Mouse (Mus musculus) hindbrain, embryonic 11.5 days (tissue): ENCODE data around the gene Dcbld2. TPM values are rescaled to one million over a fixed set of nuclear protein-coding genes. Genes with fewer than 3 reads are reported as not detected.

Experiments used
- ATAC-seq: fragments of 200-750 bp; cut with Nextera tagmentation; 2 replicates; pipeline ENCODE4 v1.8.0; 2017; ENCODE audit warnings: mild to moderate bottlenecking, moderate TSS enrichment, moderate library complexity; ENCODE audit not compliant: low FRiP score
- DNase-seq: peaks from one replicate; pipeline ENCODE4 v3.0.0-alpha.2; 2015; ENCODE audit warnings: low spot score
- H3K27ac ChIP-seq: fragments of 300-500 bp; sonication (generic); 2 replicates; pipeline ENCODE4 v1.5.1; 2014; ENCODE audit warnings: mild to moderate bottlenecking, low read depth, low read length
- H3K27me3 ChIP-seq: fragments of 300-500 bp; sonication (generic); 2 replicates; pipeline ENCODE4 v1.6.1; 2014; ENCODE audit warnings: mild to moderate bottlenecking, low read length, moderate library complexity, mixed read lengths; ENCODE audit not compliant: control insufficient read depth, insufficient read depth
- H3K36me3 ChIP-seq: fragments of 300-500 bp; sonication (generic); 2 replicates; pipeline ENCODE4 v1.6.1; 2014; ENCODE audit warnings: mild to moderate bottlenecking, low read length, moderate library complexity, mixed read lengths; ENCODE audit not compliant: control insufficient read depth, insufficient read depth
- H3K4me1 ChIP-seq: fragments of 300-500 bp; sonication (generic); replicated peaks from 2 replicates; pipeline ENCODE4 v1.6.1; 2014; ENCODE audit warnings: low read length, mixed read lengths; ENCODE audit not compliant: control insufficient read depth, insufficient read depth
- H3K4me2 ChIP-seq: fragments of 300-500 bp; sonication (generic); replicated peaks from 2 replicates; pipeline ENCODE4 v1.6.1; 2014; ENCODE audit warnings: mild to moderate bottlenecking, low read depth, low read length
- H3K4me3 ChIP-seq: fragments of 300-500 bp; sonication (generic); 2 replicates; pipeline ENCODE4 v1.5.1; 2014; ENCODE audit warnings: low read depth, low read length
- H3K9ac ChIP-seq: fragments of 300-500 bp; sonication (generic); 2 replicates; pipeline ENCODE4 v1.6.1; 2014; ENCODE audit warnings: low read depth, low read length
- H3K9me3 ChIP-seq: fragments of 300-500 bp; sonication (generic); 2 replicates; pipeline ENCODE4 v1.6.1; 2016; ENCODE audit warnings: low read length; ENCODE audit not compliant: control insufficient read depth
- WGBS: fragments of 180-500 bp; shearing (Covaris S2); extraction: QIAGEN DNeasy Blood & Tissue Kit; methylation state at CpG from one replicate; pipeline ENCODE4 v1.1.7; 2014; 5-methylcytosine and 5-hydroxymethylcytosine counted together
- polyA plus RNA-seq: library from polyadenylated mRNA; unstranded; fragments of >200 nt; fragmentation: Nextera tagmentation; extraction: Ambion mirVana; gene quantifications from 2 replicates; pipeline ENCODE4 v1.2.1, GENCODE M21; 2014

The Dcbld2 gene
- polyA plus RNA-seq, 1 experiment from 2014 or later = 16.7 TPM

- no peaks in the 10 kb centered on the region for H3K36me3 ChIP-seq
- H3K4me2 ChIP-seq = no peak overlapping the region
- no peak overlapping the region for H3K27ac ChIP-seq
- H3K4me1 ChIP-seq = no peaks in the 10 kb centered on the region
- WGBS = 92% methylated on average over 9 of the region's 9 CpGs
- ATAC-seq = no peak
- no peaks in the 10 kb centered on the region for H3K9me3 ChIP-seq
- H3K4me3 ChIP-seq = no peak overlapping the region
- H3K27me3 ChIP-seq = no peaks in the 10 kb centered on the region
- no peak for DNase-seq
- H3K9ac ChIP-seq = no peak overlapping the region
These were observed 57.2 kb downstream of the Dcbld2 start for GRCm38 (mm10) chr16:58465412-58465811.

GRCm38 (mm10) chr16:58470061-58470460 lies 61.8 kb downstream of the Dcbld2 start:
- Histone ChIP-seq H3K9ac (no peak overlapping the region), H3K4me2 (no peak overlapping the region), H3K36me3 (no peaks in the 10 kb centered on the region), H3K27me3 (no peaks in the 10 kb centered on the region), H3K4me1 (no peaks in the 10 kb centered on the region), H3K4me3 (no peak overlapping the region), H3K9me3 (no peaks in the 10 kb centered on the region), H3K27ac (no peak overlapping the region)
- 93% methylated on average over 8 of the region's 8 CpGs for WGBS
- DNase-seq (no peak), ATAC-seq (no peak)

GRCm38 (mm10) chr16:58470841-58471240 lies 62.6 kb downstream of the Dcbld2 start:
- DNase-seq (no peak), ATAC-seq (no peak)
- Histone ChIP-seq H3K9me3 (no peaks in the 10 kb centered on the region), H3K4me1 (no peaks in the 10 kb centered on the region), H3K27ac (no peak overlapping the region), H3K36me3 (no peaks in the 10 kb centered on the region), H3K9ac (no peak overlapping the region), H3K4me2 (no peak overlapping the region), H3K27me3 (no peaks in the 10 kb centered on the region), H3K4me3 (no peak overlapping the region)
- WGBS = 91% methylated on average over 4 of the region's 4 CpGs

- Histone ChIP-seq H3K27ac (no peak overlapping the region), H3K4me1 (no peaks in the 10 kb centered on the region), H3K4me2 (no peak overlapping the region), H3K9ac (no peak overlapping the region), H3K27me3 (no peaks in the 10 kb centered on the region), H3K36me3 (no peaks in the 10 kb centered on the region), H3K9me3 (no peaks in the 10 kb centered on the region), H3K4me3 (no peak overlapping the region)
- DNase-seq (no peak), ATAC-seq (no peak)
- WGBS = 59% methylated on average over 3 of the region's 3 CpGs
These were observed 66.6 kb downstream of the Dcbld2 start for GRCm38 (mm10) chr16:58474875-58475274.

- ATAC-seq (no peak), DNase-seq (no peak)
- no peaks in the 10 kb centered on the region for H3K36me3 ChIP-seq
- H3K4me1 ChIP-seq = no peaks in the 10 kb centered on the region
- no peak overlapping the region for H3K27ac ChIP-seq
- H3K9me3 ChIP-seq = no peaks in the 10 kb centered on the region
- H3K9ac ChIP-seq = no peak overlapping the region
- no peak overlapping the region for H3K4me3 ChIP-seq
- WGBS = 90% methylated on average over 3 of the region's 3 CpGs
- H3K27me3 ChIP-seq = no peaks in the 10 kb centered on the region
- no peak overlapping the region for H3K4me2 ChIP-seq
These were observed 67.4 kb downstream of the Dcbld2 start for GRCm38 (mm10) chr16:58475544-58476154.

GRCm38 (mm10) chr16:58476363-58476762 lies 68.1 kb downstream of the Dcbld2 start:
- Histone ChIP-seq H3K36me3 (no peaks in the 10 kb centered on the region), H3K4me3 (no peak overlapping the region), H3K27me3 (no peaks in the 10 kb centered on the region), H3K4me2 (no peak overlapping the region), H3K27ac (no peak overlapping the region), H3K9me3 (no peaks in the 10 kb centered on the region), H3K9ac (no peak overlapping the region), H3K4me1 (no peaks in the 10 kb centered on the region)
- ATAC-seq = no peak
- 80% methylated on average over 2 of the region's 2 CpGs for WGBS
- no peak for DNase-seq

- H3K9me3 ChIP-seq = no peaks in the 10 kb centered on the region
- H3K27ac ChIP-seq = no peak overlapping the region
- H3K36me3 ChIP-seq = no peaks in the 10 kb centered on the region
- H3K27me3 ChIP-seq = no peaks in the 10 kb centered on the region
- WGBS = 93% methylated on average over 4 of the region's 4 CpGs
- H3K4me2 ChIP-seq = no peak overlapping the region
- no peak overlapping the region for H3K9ac ChIP-seq
- ATAC-seq (no peak), DNase-seq (no peak)
- no peak overlapping the region for H3K4me3 ChIP-seq
- no peaks in the 10 kb centered on the region for H3K4me1 ChIP-seq
These were observed 71.7 kb downstream of the Dcbld2 start for GRCm38 (mm10) chr16:58479898-58480448.

- H3K36me3 ChIP-seq = no peaks in the 10 kb centered on the region
- H3K4me2 ChIP-seq = no peak overlapping the region
- ATAC-seq (no peak), DNase-seq (no peak)
- H3K4me1 ChIP-seq = no peaks in the 10 kb centered on the region
- no peak overlapping the region for H3K27ac ChIP-seq
- H3K9ac ChIP-seq = no peak overlapping the region
- no peak overlapping the region for H3K4me3 ChIP-seq
- no peaks in the 10 kb centered on the region for H3K27me3 ChIP-seq
- no peaks in the 10 kb centered on the region for H3K9me3 ChIP-seq
- 79% methylated on average over 9 of the region's 9 CpGs for WGBS
These were observed 73.1 kb downstream of the Dcbld2 start for GRCm38 (mm10) chr16:58481219-58481905.

- no peak overlapping the region for H3K4me3 ChIP-seq
- H3K9me3 ChIP-seq = no peaks in the 10 kb centered on the region
- H3K27ac ChIP-seq = no peak overlapping the region
- DNase-seq (no peak), ATAC-seq (no peak)
- H3K4me1 ChIP-seq = no peaks in the 10 kb centered on the region
- H3K4me2 ChIP-seq = no peak overlapping the region
- 85% methylated on average over 5 of the region's 5 CpGs for WGBS
- H3K9ac ChIP-seq = no peak overlapping the region
- H3K36me3 ChIP-seq = no peaks in the 10 kb centered on the region
- no peaks in the 10 kb centered on the region for H3K27me3 ChIP-seq
These were observed 73.6 kb downstream of the Dcbld2 start for GRCm38 (mm10) chr16:58481906-58482270.
